Mouse (Mus musculus) kidney, postnatal 4 days (tissue): ENCODE measurements around the gene Gal3st1.
"Not testable (repeated sequence)": the region's sequence is repeated elsewhere in the genome, so short reads cannot be mapped to it uniquely, and the experiment has no call there.

ENCODE experiments used
- DNase-seq, 2 experiments: peaks; one replicate each; pipeline ENCODE4 v3.0.0; 2021; ENCODE audit warnings: mixed read lengths in 2 of 2

The Gal3st1 gene

DNA sequence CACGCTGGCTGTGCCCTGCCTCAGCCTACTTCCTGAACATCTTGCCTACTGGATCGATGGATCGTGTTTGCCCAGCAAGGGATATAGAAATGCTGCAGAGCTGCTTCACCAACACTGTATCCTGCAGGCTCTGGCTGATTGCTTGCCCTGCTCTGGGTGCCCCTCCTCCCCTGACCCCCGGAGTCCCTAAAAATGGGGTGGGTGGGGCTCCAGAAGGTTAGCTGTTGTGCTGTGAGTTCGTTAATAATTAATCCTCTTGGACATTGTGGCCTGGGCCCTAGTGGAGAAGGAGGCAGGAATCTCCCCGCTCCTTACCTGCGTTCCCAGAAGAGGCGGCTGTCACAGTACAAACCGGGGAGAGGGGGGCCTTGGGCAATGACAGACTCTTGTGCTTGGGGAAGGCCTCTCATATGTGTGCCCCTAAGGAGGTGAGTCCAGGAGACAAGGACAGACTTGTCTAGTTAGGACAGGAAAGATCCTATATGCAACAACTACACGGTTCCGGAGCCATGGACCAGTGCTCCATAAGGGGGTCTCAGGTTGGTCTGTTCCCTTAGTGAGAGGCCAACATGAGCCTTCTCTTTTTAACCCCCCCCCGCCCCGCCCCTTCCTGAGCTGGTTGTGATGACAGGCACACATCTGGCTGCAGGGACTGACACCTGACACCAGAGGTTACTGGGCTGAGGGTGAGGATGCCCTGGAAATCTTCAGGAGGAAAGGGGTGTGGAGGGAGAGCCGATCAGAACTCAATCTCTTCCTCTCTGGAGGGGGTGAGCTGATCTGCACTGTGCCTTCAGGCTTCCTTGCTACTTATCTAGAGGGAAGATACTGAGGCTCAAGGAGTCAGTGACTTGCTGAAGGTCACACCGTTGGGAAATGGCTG lies 668 bp downstream of the Gal3st1 start:
- DNase-seq = peak; percentile 36 to 63

DNA sequence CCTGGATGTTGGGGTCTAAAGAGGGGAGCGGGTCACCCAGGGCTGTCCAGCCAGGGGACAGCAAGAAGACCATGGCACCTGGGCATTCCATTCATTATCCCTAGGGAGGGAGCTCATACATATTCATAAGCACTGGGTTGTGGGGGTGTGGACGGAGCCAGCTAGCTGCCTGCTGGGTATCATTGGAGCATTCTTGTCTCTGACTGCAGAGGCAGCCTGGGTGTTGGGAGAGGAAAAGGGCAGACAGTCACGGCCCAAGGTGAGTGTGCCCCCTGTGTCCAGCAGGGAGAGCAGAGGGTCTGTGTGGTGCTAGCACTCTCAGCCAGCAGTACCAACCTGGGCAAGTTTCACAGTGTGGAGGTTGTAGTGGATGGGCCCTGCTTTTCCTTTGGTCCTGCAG lies 6.3 kb downstream of the Gal3st1 start:
- peak in 1 of 2 experiments; percentile 28 for DNase-seq

DNA sequence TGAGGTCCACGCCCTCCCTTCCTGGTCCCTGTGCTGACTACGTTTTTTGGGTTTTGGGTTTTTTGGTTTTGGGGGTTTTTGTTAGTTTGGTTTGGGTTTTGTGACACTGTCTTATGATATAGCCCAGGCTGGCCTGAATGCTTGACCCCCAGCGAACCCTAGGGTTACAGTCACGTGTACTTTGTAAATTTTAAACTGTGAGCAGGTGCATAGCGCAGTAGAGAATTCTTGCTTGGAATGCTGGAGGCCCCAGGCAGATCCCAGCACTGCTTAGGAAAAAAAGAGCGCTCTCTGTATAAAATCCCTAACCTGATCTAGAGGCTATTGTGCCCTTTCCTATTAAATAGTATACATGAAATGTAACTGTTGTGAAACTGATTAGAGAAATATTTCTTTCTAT lies 9.7 kb downstream of the Gal3st1 start:
- no peak for DNase-seq

DNA sequence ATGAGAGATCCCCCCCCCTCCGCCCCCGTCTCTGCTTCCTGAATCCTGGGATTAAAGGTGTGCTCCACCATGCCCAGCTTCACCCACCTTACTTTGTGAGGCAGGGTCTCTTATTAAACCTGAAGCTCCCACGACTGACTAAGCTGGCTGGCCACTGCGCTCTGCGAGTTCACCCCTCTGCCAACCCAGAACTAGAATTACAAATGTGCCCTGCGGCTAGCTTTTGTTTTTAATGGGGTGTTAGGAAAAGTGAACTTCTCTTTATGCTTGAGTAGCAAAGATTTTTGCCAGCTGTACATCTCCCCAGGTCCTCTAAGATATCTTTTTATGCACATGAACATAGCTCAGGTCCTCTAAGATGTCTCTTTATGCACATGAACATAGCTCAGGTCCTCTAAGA lies 10.5 kb downstream of the Gal3st1 start:
- no peak for DNase-seq

DNA sequence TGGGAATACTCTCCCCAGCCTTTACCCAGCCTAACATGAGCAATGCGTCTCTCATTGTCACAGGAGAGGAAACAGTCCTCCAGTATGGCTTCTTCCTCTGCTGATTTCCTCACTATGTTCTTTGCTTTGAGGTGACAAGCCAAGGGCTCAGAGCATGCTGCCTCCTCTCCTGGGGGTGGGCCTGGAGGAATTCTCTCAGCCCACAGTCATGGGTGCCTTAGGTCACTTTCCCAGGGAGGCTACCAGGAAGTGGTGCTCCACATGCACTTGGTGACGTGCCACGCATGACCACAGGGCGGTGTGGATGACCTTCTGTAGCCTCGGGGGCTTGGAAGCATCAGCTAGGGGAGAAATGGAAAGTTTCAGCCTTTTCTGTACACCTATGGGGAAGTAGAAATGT lies 12.1 kb downstream of the Gal3st1 start:
- no peak for DNase-seq

DNA sequence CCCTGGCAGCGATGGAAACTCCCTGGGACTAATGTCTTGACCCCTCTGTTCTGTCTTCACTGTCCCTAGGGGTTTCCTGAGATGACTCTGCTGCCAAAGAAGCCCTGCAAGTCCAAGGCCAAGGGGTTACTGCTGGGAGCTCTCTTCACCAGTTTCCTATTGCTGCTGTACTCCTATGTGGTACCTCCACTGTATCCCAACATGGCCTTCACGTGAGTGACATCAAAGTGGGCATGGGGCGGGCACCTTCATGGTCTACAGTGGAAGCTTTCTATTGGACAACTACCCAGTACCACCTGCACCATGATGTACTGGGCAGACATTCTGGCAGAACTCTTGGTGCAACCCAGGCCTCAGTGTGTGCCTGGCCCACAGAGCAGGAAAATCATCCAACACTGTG lies 13.4 kb downstream of the Gal3st1 start:
- no peak for DNase-seq

DNA sequence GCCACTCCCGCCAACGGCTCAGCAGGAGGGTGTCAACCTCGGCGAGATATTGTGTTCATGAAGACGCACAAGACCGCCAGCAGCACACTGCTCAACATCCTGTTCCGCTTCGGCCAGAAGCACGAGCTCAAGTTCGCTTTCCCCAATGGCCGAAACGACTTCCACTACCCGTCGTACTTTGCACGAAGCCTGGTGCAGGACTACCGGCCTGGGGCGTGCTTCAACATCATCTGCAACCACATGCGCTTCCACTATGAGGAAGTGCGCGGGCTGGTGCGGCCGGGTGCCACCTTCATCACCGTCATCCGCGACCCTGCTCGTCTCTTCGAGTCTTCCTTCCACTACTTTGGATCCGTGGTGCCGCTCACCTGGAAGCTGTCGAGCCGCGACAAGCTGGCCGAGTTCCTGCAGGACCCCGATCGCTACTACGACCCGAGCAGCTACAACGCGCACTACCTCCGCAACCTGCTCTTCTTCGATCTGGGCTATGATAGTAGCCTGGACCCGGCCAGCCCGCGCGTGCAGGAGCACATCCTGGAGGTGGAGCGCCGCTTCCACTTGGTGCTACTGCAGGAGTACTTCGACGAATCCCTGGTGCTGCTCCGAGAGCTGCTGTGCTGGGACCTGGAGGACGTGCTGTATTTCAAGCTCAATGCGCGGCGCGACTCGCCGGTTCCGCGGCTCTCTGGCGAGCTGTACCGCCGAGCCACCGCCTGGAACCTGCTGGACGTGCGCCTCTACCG lies 14.7 kb downstream of the Gal3st1 start:
- peak; percentile 35 to 55 for DNase-seq

GRCm38 (mm10) chr11:3999547-3999946 lies 16.1 kb downstream of the Gal3st1 start:
- no peak for DNase-seq

DNA sequence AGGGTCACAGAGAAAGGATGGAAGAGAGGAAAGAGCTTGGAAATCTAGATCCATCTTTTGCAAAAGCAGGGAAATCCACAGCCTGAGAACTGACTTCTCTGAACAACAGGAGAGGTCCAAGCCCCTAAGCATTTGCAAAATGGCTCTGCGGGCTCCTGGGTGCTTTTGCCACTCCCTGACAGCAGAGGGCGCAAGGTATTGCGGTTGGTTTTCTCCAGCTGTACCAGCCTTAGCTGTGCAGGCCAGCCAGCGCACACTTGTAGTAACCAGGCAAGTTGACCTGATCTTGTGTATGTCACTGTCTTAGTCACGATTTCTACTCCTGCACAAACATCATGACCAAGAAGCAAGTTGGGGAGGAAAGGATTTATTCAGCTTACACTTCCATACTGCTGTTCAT lies 18.2 kb downstream of the Gal3st1 start:
- DNase-seq = peak; percentile 83 to 84

- no peak for DNase-seq
Observed at GRCm38 (mm10) chr11:4005220-4005805, 21.9 kb downstream of the Gal3st1 start.

GRCm38 (mm10) chr11:4006462-4006861 lies 23.0 kb downstream of the Gal3st1 start:
- DNase-seq = no peak

- DNase-seq = no peak
Observed at GRCm38 (mm10) chr11:4012616-4013015, 29.2 kb downstream of the Gal3st1 start.

DNA sequence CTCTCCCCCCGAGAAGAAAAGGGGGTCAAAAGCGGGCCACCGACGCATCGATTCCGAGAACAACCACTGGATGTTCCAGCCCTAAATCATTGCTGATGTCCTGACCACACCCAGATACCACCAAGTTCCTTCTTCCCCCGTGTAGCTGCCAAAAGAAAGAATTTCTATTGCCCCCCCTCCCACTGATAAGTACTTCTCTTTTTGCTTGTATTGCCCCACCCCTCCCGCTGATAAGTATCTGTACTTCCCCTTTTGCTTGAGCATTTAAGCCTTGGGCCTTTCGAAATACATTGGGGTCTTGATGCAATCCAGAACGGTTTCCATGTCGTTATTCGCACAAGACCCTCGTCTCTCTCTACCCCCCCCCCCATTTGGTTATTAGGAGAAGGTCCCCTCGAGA lies 32.4 kb downstream of the Gal3st1 start:
- not testable (repeated sequence) for DNase-seq

DNA sequence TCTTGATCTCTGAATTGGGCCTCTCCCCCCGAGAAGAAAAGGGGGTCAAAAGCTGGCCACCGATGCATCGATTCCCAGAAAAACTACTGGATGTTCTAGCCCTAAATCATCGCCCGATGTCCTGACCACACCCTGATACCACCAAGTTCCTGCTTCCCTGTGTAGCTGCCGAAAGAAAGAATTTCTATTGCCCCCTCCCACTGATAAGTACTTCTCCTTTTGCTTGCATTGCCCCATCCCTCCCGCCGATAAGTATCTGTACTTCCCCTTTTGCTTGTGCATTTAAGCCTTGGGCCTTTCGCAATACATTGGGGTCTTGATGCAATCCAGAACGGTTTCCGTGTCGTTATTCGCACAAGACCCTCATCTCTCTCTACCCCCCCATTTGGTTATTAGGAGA lies 38.7 kb downstream of the Gal3st1 start:
- not testable (repeated sequence) for DNase-seq

DNA sequence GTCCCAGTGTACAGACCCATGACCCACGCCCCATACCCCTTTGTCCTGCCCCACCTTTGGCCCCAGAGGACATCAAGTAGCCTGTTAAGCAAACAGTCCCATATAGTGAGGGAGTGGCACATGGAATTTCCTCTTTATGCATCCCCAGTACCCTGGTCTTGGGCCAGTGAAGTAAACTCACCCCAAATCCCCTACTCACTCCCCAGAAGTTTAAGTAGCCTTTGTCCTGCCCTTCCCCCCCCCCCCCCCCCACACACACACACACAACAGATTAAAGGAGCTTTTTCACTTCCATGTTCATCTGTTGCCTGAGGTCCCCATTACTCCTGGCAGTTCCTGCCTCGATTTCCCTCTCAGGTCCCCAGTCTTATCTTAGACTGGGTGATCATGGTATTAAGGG lies 39.9 kb downstream of the Gal3st1 start:
- no peak for DNase-seq

DNA sequence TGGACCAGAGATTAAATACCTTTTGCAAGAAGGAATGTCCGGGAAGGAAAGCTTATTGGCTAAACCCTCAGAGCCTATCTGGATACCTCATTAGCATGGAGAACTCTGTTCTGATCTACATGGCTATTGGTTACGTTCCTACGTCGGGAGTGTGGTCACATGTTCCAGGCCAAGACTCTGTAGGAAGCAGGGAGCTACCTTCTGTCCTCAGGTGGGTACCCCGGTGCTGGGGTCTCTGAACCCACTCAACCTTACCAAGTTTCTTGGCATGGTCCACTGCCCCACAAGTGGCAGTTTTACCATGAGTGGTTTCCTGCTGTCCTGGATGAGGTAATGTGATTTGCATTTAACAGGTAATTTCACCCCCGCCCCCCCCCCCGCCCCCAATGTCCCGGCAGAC lies 43.6 kb downstream of the Gal3st1 start:
- no peak for DNase-seq

- DNase-seq = no peak
Observed at GRCm38 (mm10) chr11:4027561-4028334, 44.3 kb downstream of the Gal3st1 start.

DNA sequence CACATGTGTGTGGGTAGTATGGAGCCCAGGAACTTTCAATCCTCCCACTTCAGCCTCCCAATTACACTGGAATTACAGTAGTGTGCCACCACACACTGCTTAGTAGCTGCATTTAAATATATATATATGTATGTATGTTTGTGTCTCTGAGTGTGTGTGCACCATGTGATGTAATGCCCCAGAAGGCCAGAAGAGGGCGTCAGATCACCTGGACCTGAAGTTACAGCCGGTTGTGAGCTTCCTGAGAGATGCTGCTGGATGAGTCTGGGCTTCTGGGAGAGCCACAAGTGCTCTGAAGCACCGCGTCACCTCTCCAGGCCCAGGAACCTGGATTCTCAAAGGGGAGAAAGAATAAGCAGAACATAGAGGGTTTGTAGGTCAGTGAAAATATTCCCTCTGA lies 45.9 kb downstream of the Gal3st1 start:
- no peak for DNase-seq

- DNase-seq = no peak
Observed at GRCm38 (mm10) chr11:4031126-4031941, 47.9 kb downstream of the Gal3st1 start, which contains the start of gene Sec14l4. TSS of gene Sec14l4 (plus strand) at chr11:4031462.

GRCm38 (mm10) chr11:4031961-4032360 lies 48.5 kb downstream of the Gal3st1 start:
- peak in 1 of 2 experiments; percentile 13 for DNase-seq

GRCm38 (mm10) chr11:4033471-4033870 lies 50.0 kb downstream of the Gal3st1 start:
- no peak for DNase-seq

DNA sequence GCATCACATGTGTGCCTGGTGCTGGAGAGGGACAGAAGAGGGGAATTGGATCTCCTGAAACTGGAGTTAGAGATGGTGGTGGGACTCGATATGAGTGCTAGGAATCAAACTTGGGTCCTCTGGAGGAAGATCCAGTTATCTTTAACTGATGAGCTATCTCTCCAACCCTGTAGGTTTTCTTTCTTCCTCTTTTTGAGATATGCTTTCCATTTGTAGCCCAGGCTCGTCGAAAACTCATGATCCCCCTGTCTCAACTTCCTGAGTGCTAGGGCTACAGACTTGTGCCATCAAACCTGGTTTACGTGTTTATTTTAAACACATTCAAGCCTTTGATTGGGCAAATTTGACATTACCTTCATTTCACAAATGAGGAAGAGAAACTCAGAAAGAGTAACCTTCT lies 50.7 kb downstream of the Gal3st1 start:
- DNase-seq = no peak
